Mouse (Mus musculus): ENCODE measurements at regions not wholly inside any gene's neighbourhood (a gene's known extent, or its start where the extent isn't known, plus 50 kb on each side); places are given as distances from the start of the nearest gene placed in this dataset.

DNA sequence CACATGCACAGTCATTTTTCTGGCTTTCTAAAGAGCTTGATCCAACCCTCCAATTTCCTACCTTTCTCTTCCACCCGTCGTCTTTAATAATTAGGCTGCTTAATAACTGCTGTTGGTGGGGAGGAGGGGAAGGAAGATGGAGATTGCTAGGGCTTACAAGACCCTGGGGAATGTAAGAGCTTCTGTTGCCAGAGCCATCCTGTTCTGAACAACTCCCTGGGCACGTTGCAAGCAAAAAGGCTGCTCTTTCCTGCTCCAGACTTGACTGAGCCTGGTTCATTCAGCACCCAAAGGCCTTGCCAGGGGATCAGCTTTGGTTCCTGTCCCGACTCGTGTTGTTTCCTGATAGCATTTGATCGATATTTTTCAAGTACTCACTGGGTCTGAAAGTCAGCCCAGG lies 82.3 kb upstream of the Fut8 start:
- TF ChIP-seq CTCF (IDR thresholded peaks at IDR 0.05) (no peak), EP300 (IDR thresholded peaks at IDR 0.05) (no peak)
